Mouse (Mus musculus) myocyte (in vitro differentiated cells): ENCODE data around the gene Herc3. TPM values are rescaled to one million over a fixed set of nuclear protein-coding genes. Genes with fewer than 3 reads are reported as not detected.

Source experiments
- H3K27me3 ChIP-seq: one replicate; pipeline ENCODE4 v1.6.1; 2011; ENCODE audit not compliant: control insufficient read depth, insufficient read depth, insufficient read length
- H3K36me3 ChIP-seq: one replicate; pipeline ENCODE4 v1.6.1; 2011; ENCODE audit not compliant: control insufficient read depth, insufficient read depth
- H3K4me2 ChIP-seq: one replicate; pipeline ENCODE4 v1.6.1; 2011; ENCODE audit warnings: low read depth, control low read depth
- H3K4me3 ChIP-seq: one replicate; pipeline ENCODE4 v1.5.1; 2011; ENCODE audit warnings: mild to moderate bottlenecking, control low read depth, moderate library complexity
- H3K79me2 ChIP-seq: one replicate; pipeline ENCODE4 v1.6.1; 2011; ENCODE audit not compliant: control insufficient read depth, insufficient read depth
- H3ac ChIP-seq: one replicate; pipeline ENCODE4 v1.6.1; 2011; ENCODE audit not compliant: control insufficient read depth, insufficient read length
- CEBPB ChIP-seq: IDR thresholded peaks from 2 replicates; pipeline ENCODE4 v1.6.1; 2011; ENCODE audit warnings: mild to moderate bottlenecking, moderate library complexity; ENCODE audit not compliant: poor library complexity, insufficient read depth, severe bottlenecking
- E2F4 ChIP-seq: IDR thresholded peaks from one replicate; pipeline ENCODE4 v1.6.1; 2011; ENCODE audit warnings: mild to moderate bottlenecking, control low read depth, moderate library complexity; ENCODE audit not compliant: insufficient read depth
- MAX ChIP-seq: IDR thresholded peaks from one replicate; pipeline ENCODE4 v1.6.1; 2011; ENCODE audit warnings: low read depth, mild to moderate bottlenecking, control low read depth
- MYOD1 ChIP-seq, 3 experiments: IDR thresholded peaks; one replicate each; pipeline ENCODE4 v1.6.1; 2011; ENCODE audit warnings: control low read depth in 2 of 3, low read depth in 2 of 3, mild to moderate bottlenecking in 2 of 3, moderate library complexity in 1 of 3; ENCODE audit not compliant: insufficient read length in 2 of 3, control insufficient read depth in 1 of 3
- MYOG ChIP-seq, 3 experiments: IDR thresholded peaks; one replicate each; pipeline ENCODE4 v1.6.1; 2011; ENCODE audit warnings: control low read depth in 2 of 3, low read depth in 2 of 3, mild to moderate bottlenecking in 2 of 3; ENCODE audit not compliant: insufficient read length in 2 of 3, control insufficient read depth in 1 of 3, insufficient read depth in 1 of 3
- POLR2A ChIP-seq: IDR thresholded peaks from one replicate; pipeline ENCODE4 v1.6.1; 2011; ENCODE audit warnings: low read depth, mild to moderate bottlenecking, control low read depth, moderate library complexity; ENCODE audit not compliant: insufficient read length
- POLR2AphosphoS2 ChIP-seq: IDR thresholded peaks from one replicate; pipeline ENCODE4 v1.6.1; 2011; ENCODE audit warnings: low read depth, control low read depth; ENCODE audit not compliant: insufficient read length
- REST ChIP-seq: IDR thresholded peaks from one replicate; pipeline ENCODE4 v1.6.1; 2011; ENCODE audit warnings: mild to moderate bottlenecking, control low read depth, moderate library complexity; ENCODE audit not compliant: insufficient read depth, insufficient read length
- SRF ChIP-seq: IDR thresholded peaks from one replicate; pipeline ENCODE4 v1.6.1; 2011; ENCODE audit warnings: low read depth; ENCODE audit not compliant: control insufficient read depth, insufficient read length
- TCF12 ChIP-seq: IDR thresholded peaks from one replicate; pipeline ENCODE4 v1.6.1; 2011; ENCODE audit warnings: mild to moderate bottlenecking, control low read depth; ENCODE audit not compliant: poor library complexity, insufficient read depth, severe bottlenecking
- TCF3 ChIP-seq: IDR thresholded peaks from one replicate; pipeline ENCODE4 v1.6.1; 2011; ENCODE audit warnings: low read depth, control low read depth; ENCODE audit not compliant: insufficient read length
- USF1 ChIP-seq: IDR thresholded peaks from one replicate; pipeline ENCODE4 v1.6.1; 2011; ENCODE audit warnings: low read depth, mild to moderate bottlenecking, control low read depth, moderate library complexity
- polyA plus RNA-seq: library from polyadenylated mRNA; unstranded; fragments of >200 nt; fragmentation: generic; extraction: Trizol; gene quantifications from one replicate; pipeline ENCODE4 v1.2.1, GENCODE M21; 2012; ENCODE audit warnings: missing spikeins

Gene Herc3
- polyA plus RNA-seq, 1 experiment: 4.5 TPM

- H3K27me3 ChIP-seq: no peaks in the 10 kb centered on the region
- H3K4me3 ChIP-seq: no peak overlapping the region
- H3K36me3 ChIP-seq: no peaks in the 10 kb centered on the region
- TF ChIP-seq POLR2A (no peak), MYOD1 (IDR thresholded peaks at IDR 0.05; ENCODE audit: control insufficient read depth in 1 of 3, insufficient read length in 2 of 3, low read depth in 2 of 3) (no peak), POLR2AphosphoS2 (no peak), MYOG (IDR thresholded peaks at IDR 0.05; ENCODE audit: control insufficient read depth in 1 of 3, insufficient read depth in 1 of 3, insufficient read length in 2 of 3, low read depth in 2 of 3) (no peak), REST (no peak), TCF12 (no peak), TCF3 (no peak), SRF (no peak), MAX (no peak), CEBPB (no peak), USF1 (no peak), E2F4 (no peak)
- no peaks in the 10 kb centered on the region for H3K79me2 ChIP-seq
- no peak overlapping the region for H3K4me2 ChIP-seq
- H3ac ChIP-seq: no peak overlapping the region
Observed at GRCm38 (mm10) chr6:58900536-58900935, 69.3 kb downstream of the Herc3 start.

DNA sequence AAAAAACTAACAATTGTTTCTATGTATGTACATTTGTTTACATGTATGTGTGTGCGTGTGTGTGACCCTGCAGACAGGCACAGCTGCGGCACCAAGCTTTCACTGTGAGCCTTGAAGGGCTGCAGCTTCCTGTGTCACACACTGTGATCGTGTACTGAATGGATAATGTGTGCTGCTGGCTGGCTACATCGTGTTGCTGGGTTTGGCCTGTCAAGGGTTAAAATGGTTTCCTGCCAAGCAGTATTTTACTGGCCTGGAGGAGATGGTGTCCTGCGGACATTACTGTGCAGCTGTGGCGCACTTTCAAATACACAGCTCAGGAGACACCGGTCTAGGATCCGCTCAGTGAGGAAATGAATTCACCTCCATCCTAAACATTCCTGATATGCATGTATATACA is 71.9 kb downstream of the Herc3 start:
- H3ac ChIP-seq: no peak overlapping the region
- TF ChIP-seq TCF12: no peak
- no peak for TF ChIP-seq CEBPB
- no peak for TF ChIP-seq MAX
- no peak for TF ChIP-seq USF1
- no peak for TF ChIP-seq MYOD1 (IDR thresholded peaks at IDR 0.05; ENCODE audit: control insufficient read depth in 1 of 3, insufficient read length in 2 of 3, low read depth in 2 of 3)
- no peak for TF ChIP-seq E2F4
- no peak for TF ChIP-seq MYOG (IDR thresholded peaks at IDR 0.05; ENCODE audit: control insufficient read depth in 1 of 3, insufficient read depth in 1 of 3, insufficient read length in 2 of 3, low read depth in 2 of 3)
- no peak for TF ChIP-seq POLR2AphosphoS2
- no peak for TF ChIP-seq REST
- TF ChIP-seq SRF: no peak
- TF ChIP-seq TCF3: no peak
- no peak for TF ChIP-seq POLR2A
- no peaks in the 10 kb centered on the region for H3K36me3 ChIP-seq
- no peak overlapping the region for H3K4me2 ChIP-seq
- no peaks in the 10 kb centered on the region for H3K27me3 ChIP-seq
- H3K79me2 ChIP-seq: no peaks in the 10 kb centered on the region
- no peak overlapping the region for H3K4me3 ChIP-seq

- Histone ChIP-seq H3K79me2 (no peaks in the 10 kb centered on the region), H3K4me3 (no peak overlapping the region), H3K36me3 (no peaks in the 10 kb centered on the region), H3ac (no peak overlapping the region), H3K4me2 (no peak overlapping the region), H3K27me3 (no peaks in the 10 kb centered on the region)
- no peak for TF ChIP-seq TCF12
- TF ChIP-seq TCF3: no peak
- TF ChIP-seq REST: no peak
- no peak for TF ChIP-seq SRF
- TF ChIP-seq USF1: no peak
- TF ChIP-seq MYOD1 (IDR thresholded peaks at IDR 0.05; ENCODE audit: control insufficient read depth in 1 of 3, insufficient read length in 2 of 3, low read depth in 2 of 3): no peak
- no peak for TF ChIP-seq MAX
Observed at GRCm38 (mm10) chr6:58904551-58904950, 73.3 kb downstream of the Herc3 start.

DNA sequence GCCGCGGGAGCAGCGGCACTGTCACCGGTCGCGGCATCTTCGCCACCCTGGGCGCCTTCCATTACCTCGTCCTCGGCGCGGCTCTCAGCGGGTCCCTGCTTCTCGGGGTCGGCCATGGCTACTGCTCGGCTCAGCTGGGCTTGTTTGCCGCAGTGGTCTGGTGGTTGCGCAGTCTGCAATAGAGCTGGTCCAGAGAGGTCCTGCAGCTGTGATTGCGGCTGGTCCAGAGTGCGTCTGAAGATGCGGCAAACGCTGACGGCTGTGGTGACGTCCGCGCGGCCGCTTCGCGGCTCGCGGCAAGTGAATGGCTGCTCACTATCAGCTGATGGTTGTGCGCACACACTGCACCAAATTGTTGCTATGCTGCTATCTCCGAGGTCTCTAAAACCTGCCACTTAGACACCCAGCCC is 75.6 kb downstream of the Herc3 start, which contains the start of gene Nap1l5:
Gene Nap1l5 (minus strand): TSS at position 225 of the 410 bp plus-strand sequence.
- H3K4me2 ChIP-seq: no peak within 1 kb of the TSS
- TF ChIP-seq POLR2A: no peak
- no peak for TF ChIP-seq E2F4
- TF ChIP-seq REST: no peak
- H3ac ChIP-seq: no peak within 1 kb of the TSS
- H3K27me3 ChIP-seq: no peaks in the 10 kb centered on the region
- no peaks in the 10 kb centered on the region for H3K36me3 ChIP-seq
- H3K4me3 ChIP-seq: no peak within 1 kb of the TSS
- no peaks in the 10 kb centered on the region for H3K79me2 ChIP-seq

GRCm38 (mm10) chr6:58907336-58907735 is 76.1 kb downstream of the Herc3 start:
- Histone ChIP-seq H3K36me3 (no peaks in the 10 kb centered on the region), H3K79me2 (no peaks in the 10 kb centered on the region), H3ac (no peak overlapping the region), H3K4me3 (no peak overlapping the region), H3K27me3 (no peaks in the 10 kb centered on the region), H3K4me2 (no peak overlapping the region)
- no peak for TF ChIP-seq TCF12
- no peak for TF ChIP-seq POLR2AphosphoS2
- no peak for TF ChIP-seq REST
- no peak for TF ChIP-seq TCF3
- no peak for TF ChIP-seq E2F4
- no peak for TF ChIP-seq MYOG (IDR thresholded peaks at IDR 0.05; ENCODE audit: control insufficient read depth in 1 of 3, insufficient read depth in 1 of 3, insufficient read length in 2 of 3, low read depth in 2 of 3)
- TF ChIP-seq POLR2A: no peak
- TF ChIP-seq MYOD1 (IDR thresholded peaks at IDR 0.05; ENCODE audit: control insufficient read depth in 1 of 3, insufficient read length in 2 of 3, low read depth in 2 of 3): no peak
- no peak for TF ChIP-seq MAX
- no peak for TF ChIP-seq USF1
- no peak for TF ChIP-seq CEBPB
- TF ChIP-seq SRF: no peak
